Mouse (Mus musculus) induced T-regulatory cell, adult 2 months (primary cell): ENCODE results near the gene Hist3h2a.
A peak's percentile ranks its signal among the peaks of the same experiment; 100 is the strongest.

Experiments used
- DNase-seq: peaks from one replicate; pipeline ENCODE4 v3.0.0-alpha.2; 2012; ENCODE audit warnings: low read depth

Hist3h2a gene

DNA sequence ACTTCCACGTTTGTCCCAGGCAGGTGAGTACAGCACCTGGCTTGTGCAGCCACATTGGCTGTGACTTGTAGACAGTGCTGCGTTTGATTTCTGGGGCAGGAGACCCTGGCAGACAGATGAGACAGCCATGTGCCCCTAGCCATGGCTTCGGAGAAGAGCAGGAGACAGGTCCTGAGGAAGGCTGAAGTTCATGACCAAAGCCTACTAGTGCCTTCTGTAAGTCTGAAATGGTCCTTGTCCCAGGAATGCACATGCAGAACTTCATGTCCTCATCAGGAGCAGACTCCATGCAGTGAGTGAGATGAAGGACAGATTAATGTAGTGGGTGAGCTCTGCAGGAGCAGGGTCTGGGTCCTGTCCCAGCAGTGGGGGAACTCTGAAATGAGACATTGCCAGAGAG, 37.4 kb downstream of the Hist3h2a start:
- DNase-seq: no peak

DNA sequence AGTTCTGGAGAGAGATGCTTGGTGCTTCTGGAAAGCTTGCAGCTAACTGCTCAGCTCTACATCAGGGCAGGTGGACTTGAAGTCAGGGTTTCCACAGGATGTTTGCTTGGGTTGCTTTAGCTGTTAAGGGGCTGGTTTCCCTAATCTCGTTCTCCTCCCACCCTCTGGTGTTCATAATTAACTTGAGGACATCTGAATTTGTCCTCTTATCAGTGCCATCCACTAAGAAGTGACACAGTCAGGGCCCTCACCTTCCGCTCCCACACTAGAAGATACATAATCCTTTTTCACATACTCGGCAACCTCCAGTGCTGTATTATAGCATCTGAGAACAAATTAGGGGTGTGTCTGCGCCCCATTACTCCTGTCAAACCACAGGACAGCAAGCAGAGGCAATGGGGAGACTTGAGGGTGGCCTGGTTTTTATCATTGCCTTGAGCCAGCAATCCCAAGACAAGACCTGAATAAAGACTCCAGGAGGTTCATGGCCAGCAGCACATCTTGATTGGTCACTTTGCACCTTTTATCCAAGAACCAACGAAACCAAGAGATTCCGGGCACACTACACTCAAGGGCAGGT, 38.7 kb downstream of the Hist3h2a start:
- DNase-seq: no peak

DNA sequence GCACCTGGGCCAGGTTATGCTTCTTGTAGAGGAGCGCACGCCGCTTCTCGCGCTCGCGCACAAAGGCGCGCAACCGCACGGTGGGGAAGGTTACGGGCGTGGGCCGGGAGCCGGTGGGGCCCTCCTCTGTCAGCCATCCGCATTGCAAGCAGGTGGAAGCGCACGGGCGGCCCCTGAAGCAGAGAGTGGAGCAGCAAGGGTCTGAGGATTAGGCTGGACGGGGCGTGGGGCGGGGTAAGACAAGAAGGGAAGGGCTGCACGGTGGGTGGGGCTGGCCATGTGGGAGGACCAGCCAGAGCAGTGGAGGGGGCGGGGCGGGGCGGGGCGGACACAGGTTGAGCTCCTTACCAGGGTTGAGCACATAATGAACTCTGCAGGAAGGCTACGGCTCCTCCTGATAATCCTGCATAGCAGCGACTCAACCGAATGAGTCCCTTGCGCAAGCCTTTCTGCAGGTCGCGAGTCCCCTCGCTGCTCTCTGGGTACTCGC, 39.9 kb downstream of the Hist3h2a start:
- DNase-seq: peak; percentile 67

DNA sequence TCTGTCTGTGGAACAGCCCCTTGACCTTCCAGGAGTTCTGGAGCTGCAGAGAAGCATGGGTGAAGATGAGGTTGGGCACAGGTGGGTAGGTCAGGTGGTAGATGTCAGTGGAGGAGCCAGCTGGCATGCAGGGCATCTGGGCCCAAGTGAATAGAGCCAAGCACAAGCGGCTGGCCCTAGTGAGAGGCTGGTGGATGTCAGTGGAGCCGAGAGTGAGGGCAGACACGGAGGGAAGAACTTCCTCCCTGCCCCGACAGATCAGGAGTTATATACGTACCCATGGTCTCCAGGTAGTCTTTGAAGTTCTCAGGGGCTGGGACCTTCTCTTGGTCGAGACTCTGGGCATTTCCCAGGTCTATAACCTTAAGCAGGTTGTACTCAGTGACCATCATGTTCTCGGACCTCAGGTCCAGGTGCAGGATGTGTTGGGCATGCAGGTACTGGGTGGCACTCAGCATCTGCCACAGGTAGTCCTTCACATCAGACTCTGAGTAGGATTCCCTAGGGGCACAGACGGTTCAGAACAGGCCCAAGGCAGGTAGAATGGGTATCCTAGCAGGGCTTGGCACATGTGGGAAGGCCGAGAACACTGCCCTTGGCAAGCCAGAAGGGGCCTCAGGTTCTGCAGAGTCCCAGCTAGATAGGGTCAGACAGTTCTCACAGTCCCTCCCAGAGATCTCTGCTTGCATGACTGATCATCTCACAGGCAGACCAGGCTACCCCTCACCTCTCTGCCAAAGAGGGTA, 40.7 kb downstream of the Hist3h2a start:
- no peak for DNase-seq

DNA sequence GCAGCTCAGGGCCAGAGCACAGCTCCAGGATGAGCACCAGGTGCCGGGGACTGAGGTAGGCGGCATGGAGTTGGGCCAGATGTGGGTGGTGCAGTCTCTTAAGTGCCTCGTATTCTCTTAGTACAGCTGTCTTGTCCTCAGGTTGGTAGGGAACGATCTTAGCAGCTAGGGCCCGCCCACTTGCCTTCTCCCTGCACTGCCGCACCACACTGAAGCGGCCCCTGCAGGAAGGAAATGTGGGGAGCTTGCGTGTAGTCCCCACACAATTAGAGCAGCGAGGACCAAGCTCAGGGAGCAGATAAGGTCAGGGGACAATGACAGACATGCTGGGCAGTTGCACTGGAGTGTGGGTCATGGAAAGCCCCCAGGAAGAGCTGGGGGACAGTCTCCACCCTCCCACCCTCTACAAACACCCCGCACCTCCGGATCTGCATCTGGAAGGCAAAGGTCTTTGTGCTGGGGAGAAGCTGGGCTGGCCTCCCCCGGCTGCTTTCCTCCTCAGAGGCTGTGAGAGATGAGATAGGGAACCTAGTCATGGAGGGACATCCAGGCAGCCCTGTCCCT, 41.4 kb downstream of the Hist3h2a start:
- DNase-seq: peak; percentile 53

DNA sequence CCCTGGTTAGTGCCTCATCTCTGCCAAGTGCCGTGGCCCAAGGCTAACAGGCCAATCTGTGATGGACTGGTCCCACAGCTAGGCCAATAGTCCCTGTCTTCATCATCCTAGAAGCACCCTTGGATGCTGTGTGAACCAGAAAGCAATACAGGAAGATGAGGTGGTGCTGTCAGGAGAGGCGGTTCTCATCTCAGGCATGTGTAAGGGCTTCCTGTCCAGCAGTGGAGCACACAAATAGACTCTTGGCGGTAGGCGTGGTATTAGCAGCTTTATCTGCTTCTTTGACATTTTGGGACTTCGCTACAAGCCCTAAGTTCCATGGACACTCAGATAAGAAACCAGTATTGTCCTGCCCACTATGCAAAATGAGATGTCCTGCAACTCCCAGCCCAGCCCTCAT, 43.1 kb downstream of the Hist3h2a start:
- DNase-seq: no peak

DNA sequence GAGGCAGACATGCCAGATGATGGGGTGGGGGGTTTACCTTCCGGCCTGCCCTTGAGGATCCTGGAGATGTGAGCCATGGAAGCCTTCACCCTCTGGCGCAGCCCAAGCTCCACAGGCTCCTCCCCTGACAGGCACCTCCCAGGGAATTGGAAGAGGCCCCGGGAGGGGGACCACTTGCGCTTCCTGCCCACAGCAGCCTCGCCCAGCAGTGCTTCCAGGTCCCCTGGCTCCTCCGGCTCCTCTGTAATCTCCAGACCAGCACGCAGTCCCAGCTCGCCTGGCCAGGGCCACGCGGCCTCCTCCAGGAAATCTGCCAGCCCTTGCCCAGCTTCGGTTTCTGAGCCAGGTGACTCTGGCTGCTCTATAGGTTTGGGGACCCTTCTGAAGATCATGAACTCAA, 44.7 kb downstream of the Hist3h2a start:
- DNase-seq: no peak

DNA sequence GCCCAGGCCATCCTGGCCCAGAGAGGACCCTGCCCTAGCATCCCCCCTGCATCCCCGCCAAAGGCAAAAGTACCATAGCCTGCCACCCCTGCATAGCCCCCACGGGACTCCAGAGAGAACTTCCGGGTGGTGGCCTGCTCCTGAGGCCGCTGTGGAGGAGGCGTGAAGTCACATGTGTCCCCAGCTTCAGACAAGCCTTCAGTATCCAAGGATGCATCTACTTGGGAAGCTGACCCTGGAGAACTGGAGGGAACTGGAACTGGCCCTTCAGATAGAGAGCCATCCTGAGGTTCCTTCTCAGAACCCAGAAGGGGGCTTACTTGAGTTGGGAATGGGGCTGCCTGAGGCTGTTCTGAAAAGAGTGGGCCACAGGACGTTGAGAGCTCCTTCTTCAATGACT, 45.3 kb downstream of the Hist3h2a start:
- no peak for DNase-seq

DNA sequence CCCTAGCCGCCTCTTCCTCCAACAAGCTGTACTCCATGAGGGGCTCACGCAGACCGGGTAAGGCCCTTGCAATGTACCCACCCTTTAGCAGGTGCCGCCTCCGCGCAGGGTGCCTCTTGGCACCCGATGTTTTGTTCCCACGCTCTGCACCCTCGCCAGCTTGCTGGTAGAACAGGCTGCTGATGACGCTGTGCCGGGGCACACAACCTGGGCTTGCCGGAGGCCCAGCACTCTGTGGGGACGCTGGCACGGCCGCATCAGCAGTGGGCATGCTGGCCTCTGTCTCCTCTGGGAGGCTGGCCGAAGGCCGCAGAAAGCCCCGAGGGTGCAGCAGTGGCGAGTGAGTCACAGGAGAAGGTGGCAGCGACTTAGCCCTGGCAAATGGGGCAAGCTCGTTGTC, 46.1 kb downstream of the Hist3h2a start:
- DNase-seq: no peak

DNA sequence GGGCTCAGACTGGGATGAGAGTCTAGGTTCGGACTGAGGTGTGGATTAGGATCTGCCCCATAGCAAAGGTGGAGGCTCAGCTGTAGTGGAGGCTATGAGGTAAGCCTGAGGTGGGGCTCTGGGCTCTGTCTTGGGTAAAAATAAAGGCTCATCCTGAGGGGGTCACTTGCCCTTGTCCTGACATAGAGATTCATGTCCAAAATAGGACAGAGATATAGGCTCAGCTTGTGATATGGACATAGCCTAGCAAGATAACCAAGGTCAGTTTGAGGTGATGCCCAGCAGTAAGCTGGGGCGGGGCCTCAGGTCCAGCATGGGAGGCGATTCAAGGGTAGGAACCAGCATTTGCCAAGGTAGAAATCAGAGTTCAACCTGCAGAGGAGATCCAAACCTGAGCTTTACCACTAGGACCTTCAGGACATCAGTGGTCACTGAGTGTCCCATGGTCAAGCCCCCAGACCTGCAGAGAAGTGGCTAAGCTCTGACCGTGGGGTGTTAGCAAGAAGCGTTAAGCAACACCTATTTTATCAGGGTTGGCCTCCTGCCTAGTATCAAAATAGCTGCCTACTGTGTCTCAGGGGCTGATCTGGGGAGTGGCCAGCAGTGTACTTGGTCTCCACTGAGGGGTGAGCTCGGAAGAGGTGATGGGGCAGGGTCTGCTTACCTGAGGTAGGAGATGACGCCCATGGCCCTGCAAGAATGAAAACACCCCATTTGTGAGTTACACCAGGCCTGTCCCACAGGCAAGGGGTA, 48.0 kb downstream of the Hist3h2a start:
- DNase-seq: no peak
